Mouse (Mus musculus): Measurements from ENCODE around the gene Ccdc180. TPM values are rescaled to one million over a fixed set of nuclear protein-coding genes. Genes with fewer than 3 reads are reported as not detected.

Ccdc180 gene
- not detected in 2 replicates for polyA plus RNA-seq (2012; ENCODE audit: low replicate concordance)

DNA sequence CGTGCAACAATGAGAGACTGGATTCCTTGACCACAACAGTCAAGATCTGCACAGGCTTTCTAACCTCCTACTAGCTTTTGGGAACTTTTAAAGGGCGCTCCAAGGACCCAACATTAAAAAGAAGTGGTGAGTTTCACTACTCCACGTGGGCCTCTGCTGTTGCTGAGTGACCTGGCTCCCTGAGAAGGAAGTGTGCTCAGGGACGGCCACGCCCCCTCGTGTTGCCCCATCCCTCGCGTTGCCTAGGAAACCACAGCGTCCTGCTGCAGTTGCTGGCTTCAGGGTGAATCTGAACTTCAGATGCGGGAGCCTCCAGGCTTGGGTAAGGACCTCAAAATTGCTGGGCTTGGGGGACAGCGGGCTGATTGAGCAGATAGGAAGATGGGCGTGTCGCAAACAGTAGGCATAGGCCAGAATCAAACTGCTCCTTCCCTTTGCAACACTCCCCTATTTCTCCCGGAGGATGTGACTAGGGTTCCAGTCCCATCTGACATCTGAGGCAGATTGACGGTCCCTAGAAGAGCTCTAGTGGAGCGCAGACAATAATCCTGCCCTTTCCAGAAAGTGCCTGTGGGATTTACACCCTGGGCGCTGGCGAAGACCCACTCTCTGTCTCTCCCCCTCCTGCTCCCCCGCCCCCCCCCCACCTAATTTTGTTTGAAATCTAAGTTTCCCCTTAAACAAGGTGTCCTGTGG lies at the start of gene Ccdc180:
Gene Ccdc180, plus strand, starts transcription at position 238 of the 696 bp plus-strand sequence.

GRCm38 (mm10) chr4:45848109-45848824 lies 41.8 kb upstream of the Ccdc180 start, which contains the start of gene Stra6l:
Gene Stra6l, plus strand, starts transcription at chr4:45848664.

GRCm38 (mm10) chr4:45964771-45965439 lies 74.8 kb downstream of the Ccdc180 start, which contains the start of gene Tdrd7:
Gene Tdrd7, plus strand, starts transcription at chr4:45965334.

Other genes with a start within 250 kb of the Ccdc180 start
- gene Aldh1b1, start 91.3 kb upstream of the Ccdc180 start, polyA plus RNA-seq (2012; ENCODE audit: low replicate concordance): 2.3 and 3.4 TPM in 2 replicates
- gene Igfbpl1, start 63.4 kb upstream of the Ccdc180 start, polyA plus RNA-seq (2012; ENCODE audit: low replicate concordance): not detected in 2 replicates
- gene Stra6l, start 41.6 kb upstream of the Ccdc180 start, polyA plus RNA-seq (2012; ENCODE audit: low replicate concordance): 0.03 and 0.08 TPM in 2 replicates
- gene Tdrd7, start 75.0 kb downstream of the Ccdc180 start, polyA plus RNA-seq (2012; ENCODE audit: low replicate concordance): 0.46 and 0.91 TPM in 2 replicates
- gene Tmod1, start 148.6 kb downstream of the Ccdc180 start, polyA plus RNA-seq (2012; ENCODE audit: low replicate concordance): 12.5 and 19.9 TPM in 2 replicates
- gene Ncbp1, start 248.3 kb downstream of the Ccdc180 start, polyA plus RNA-seq (2012; ENCODE audit: low replicate concordance): 6.0 and 11.4 TPM in 2 replicates
- gene Tstd2, start 248.4 kb downstream of the Ccdc180 start, polyA plus RNA-seq (2012; ENCODE audit: low replicate concordance): 5.7 and 12.5 TPM in 2 replicates